Mouse (Mus musculus) C2C12 (cell line): ENCODE measurements around the gene Mcoln2. TPM values are rescaled to one million over a fixed set of nuclear protein-coding genes. Genes with fewer than 3 reads are reported as not detected.
"Not testable (repeated sequence)": the region's sequence is repeated elsewhere in the genome, so short reads cannot be mapped to it uniquely, and the experiment has no call there.

Experiments
- H3K27me3 ChIP-seq: one replicate; pipeline ENCODE4 v1.6.1; 2011; ENCODE audit not compliant: control insufficient read depth, insufficient read depth, insufficient read length
- H3K36me3 ChIP-seq: one replicate; pipeline ENCODE4 v1.6.1; 2011; ENCODE audit not compliant: control insufficient read depth, insufficient read depth
- H3K4me3 ChIP-seq: one replicate; pipeline ENCODE4 v1.5.1; 2011; ENCODE audit warnings: mild to moderate bottlenecking, control low read depth; ENCODE audit not compliant: poor library complexity, insufficient read depth, severe bottlenecking
- H3K79me2 ChIP-seq: one replicate; pipeline ENCODE4 v1.6.1; 2011; ENCODE audit not compliant: control insufficient read depth, insufficient read depth
- H3K79me3 ChIP-seq: one replicate; pipeline ENCODE4 v1.6.1; 2011; ENCODE audit warnings: low read depth, control low read depth
- H3ac ChIP-seq: one replicate; pipeline ENCODE3; 2011; ENCODE audit warnings: low read depth; ENCODE audit not compliant: control insufficient read depth, insufficient read length
- CEBPB ChIP-seq: IDR thresholded peaks from one replicate; pipeline ENCODE4 v1.6.1; 2011; ENCODE audit warnings: low read depth, mild to moderate bottlenecking, control low read depth, moderate library complexity
- CTCF ChIP-seq: IDR thresholded peaks from one replicate; pipeline ENCODE4 v1.5.1; 2011; ENCODE audit not compliant: control insufficient read depth, insufficient read depth, insufficient read length
- FOSL1 ChIP-seq: IDR thresholded peaks from one replicate; pipeline ENCODE4 v1.8.0; 2011; ENCODE audit warnings: mild to moderate bottlenecking, low read length; ENCODE audit not compliant: poor library complexity, insufficient read depth, severe bottlenecking
- MAX ChIP-seq: IDR thresholded peaks from one replicate; pipeline ENCODE4 v1.6.1; 2011; ENCODE audit warnings: mild to moderate bottlenecking, control low read depth
- MYOD1 ChIP-seq: IDR thresholded peaks from one replicate; pipeline ENCODE4 v1.6.1; 2011; ENCODE audit warnings: low read depth; ENCODE audit not compliant: control insufficient read depth, insufficient read length
- MYOG ChIP-seq: IDR thresholded peaks from one replicate; pipeline ENCODE4 v1.6.1; 2011; ENCODE audit not compliant: control insufficient read depth, insufficient read length; ENCODE audit errors: extremely low read depth
- USF1 ChIP-seq: IDR thresholded peaks from one replicate; pipeline ENCODE4 v1.6.1; 2011; ENCODE audit warnings: low read depth, mild to moderate bottlenecking, control low read depth, moderate library complexity
- polyA plus RNA-seq: library from polyadenylated mRNA; unstranded; fragments of >200 nt; fragmentation: generic; extraction: Trizol; gene quantifications from one replicate; pipeline ENCODE4 v1.2.1, GENCODE M21; 2012; ENCODE audit warnings: missing spikeins

Gene Mcoln2
- polyA plus RNA-seq, 1 experiment: 0.01 TPM

- TF ChIP-seq USF1 (no peak), MYOG (no peak), MYOD1 (no peak), CEBPB (no peak), CTCF (no peak), FOSL1 (no peak), MAX (no peak)
- Histone ChIP-seq H3K36me3 (no peaks in the 10 kb centered on the region), H3K79me3 (no peaks in the 10 kb centered on the region), H3ac (no peak overlapping the region), H3K79me2 (no peaks in the 10 kb centered on the region), H3K4me3 (no peak overlapping the region), H3K27me3 (no peaks in the 10 kb centered on the region)
Measured at GRCm38 (mm10) chr3:146205305-146205704, 55.7 kb downstream of the Mcoln2 start.

GRCm38 (mm10) chr3:146206635-146207034 is 57.0 kb downstream of the Mcoln2 start:
- Histone ChIP-seq H3K27me3 (no peaks in the 10 kb centered on the region), H3K4me3 (no peak overlapping the region), H3K79me2 (no peaks in the 10 kb centered on the region), H3K79me3 (no peaks in the 10 kb centered on the region), H3ac (no peak overlapping the region), H3K36me3 (no peaks in the 10 kb centered on the region)
- no peak for TF ChIP-seq MYOD1
- no peak for TF ChIP-seq MAX
- no peak for TF ChIP-seq USF1

GRCm38 (mm10) chr3:146207440-146207839 is 57.8 kb downstream of the Mcoln2 start:
- Histone ChIP-seq H3K36me3 (no peaks in the 10 kb centered on the region), H3ac (no peak overlapping the region), H3K27me3 (no peaks in the 10 kb centered on the region), H3K79me3 (no peaks in the 10 kb centered on the region), H3K4me3 (no peak overlapping the region), H3K79me2 (no peaks in the 10 kb centered on the region)
- TF ChIP-seq MYOD1 (no peak), MYOG (no peak), CEBPB (no peak), CTCF (no peak), MAX (no peak), FOSL1 (no peak), USF1 (no peak)

GRCm38 (mm10) chr3:146209759-146210158 is 60.1 kb downstream of the Mcoln2 start:
- H3ac ChIP-seq, H3K36me3 ChIP-seq, H3K79me2 ChIP-seq, H3K79me3 ChIP-seq, H3K27me3 ChIP-seq, H3K4me3 ChIP-seq: not testable (repeated sequence)

GRCm38 (mm10) chr3:146211141-146211747 is 61.6 kb downstream of the Mcoln2 start:
- Histone ChIP-seq H3K79me2 (no peaks in the 10 kb centered on the region), H3ac (no peak overlapping the region), H3K27me3 (no peaks in the 10 kb centered on the region), H3K79me3 (no peaks in the 10 kb centered on the region), H3K4me3 (no peak overlapping the region), H3K36me3 (no peaks in the 10 kb centered on the region)
- TF ChIP-seq CEBPB: no peak
- no peak for TF ChIP-seq CTCF
- no peak for TF ChIP-seq MAX
- TF ChIP-seq MYOD1: no peak
- no peak for TF ChIP-seq FOSL1

- Histone ChIP-seq H3K79me3 (no peaks in the 10 kb centered on the region), H3K27me3 (no peaks in the 10 kb centered on the region), H3K79me2 (no peaks in the 10 kb centered on the region), H3K36me3 (no peaks in the 10 kb centered on the region), H3K4me3 (no peak overlapping the region), H3ac (no peak overlapping the region)
- TF ChIP-seq CTCF: no peak
- TF ChIP-seq CEBPB: no peak
- TF ChIP-seq USF1: no peak
- no peak for TF ChIP-seq MYOG
- no peak for TF ChIP-seq MAX
- no peak for TF ChIP-seq MYOD1
- no peak for TF ChIP-seq FOSL1
Measured at GRCm38 (mm10) chr3:146211964-146212363, 62.3 kb downstream of the Mcoln2 start.

GRCm38 (mm10) chr3:146213336-146213735 is 63.7 kb downstream of the Mcoln2 start:
- TF ChIP-seq MYOD1: peak; percentile 76
- no peak for TF ChIP-seq FOSL1
- TF ChIP-seq MAX: no peak
- Histone ChIP-seq H3K36me3 (no peaks in the 10 kb centered on the region), H3ac (no peak overlapping the region), H3K79me3 (no peaks in the 10 kb centered on the region), H3K79me2 (no peaks in the 10 kb centered on the region), H3K4me3 (no peak overlapping the region), H3K27me3 (no peaks in the 10 kb centered on the region)
